Mouse (Mus musculus) lung, postnatal 0 days (tissue): ENCODE measurements around the gene Katnb1. TPM values are rescaled to one million over a fixed set of nuclear protein-coding genes. Genes with fewer than 3 reads are reported as not detected.

Experiments
- ATAC-seq: fragments of 200-750 bp; cut with Nextera tagmentation; 2 replicates; pipeline ENCODE4 v1.8.0; 2017; ENCODE audit warnings: moderate library complexity
- DNase-seq: peaks from one replicate; pipeline ENCODE4 v3.0.0-alpha.2; 2016; ENCODE audit warnings: low spot score
- H3K27ac ChIP-seq: fragments of 300-500 bp; sonication (generic); 2 replicates; pipeline ENCODE4 v1.5.1; 2014; ENCODE audit warnings: antibody characterized with exemption, mild to moderate bottlenecking, low read length, mixed read lengths
- H3K27me3 ChIP-seq: fragments of 300-500 bp; sonication (generic); replicated peaks from 2 replicates; pipeline ENCODE4 v1.6.1; 2014; ENCODE audit warnings: low read length, mixed read lengths; ENCODE audit not compliant: insufficient read depth
- H3K36me3 ChIP-seq: fragments of 300-500 bp; sonication (generic); 2 replicates; pipeline ENCODE4 v1.6.1; 2014; ENCODE audit warnings: low read length, mixed read lengths; ENCODE audit not compliant: insufficient read depth
- H3K4me1 ChIP-seq: fragments of 300-500 bp; sonication (generic); 2 replicates; pipeline ENCODE4 v1.6.1; 2014; ENCODE audit warnings: antibody characterized with exemption, low read depth, low read length, mixed read lengths; ENCODE audit not compliant: insufficient read depth
- H3K4me2 ChIP-seq: fragments of 300-500 bp; sonication (generic); replicated peaks from 2 replicates; pipeline ENCODE4 v1.6.1; 2014; ENCODE audit warnings: low read depth, mild to moderate bottlenecking, low read length, moderate library complexity, mixed read lengths
- H3K4me3 ChIP-seq: fragments of 300-500 bp; sonication (generic); 2 replicates; pipeline ENCODE4 v1.5.1; 2014; ENCODE audit warnings: low read depth, low read length
- H3K9ac ChIP-seq: fragments of 300-500 bp; sonication (generic); replicated peaks from 2 replicates; pipeline ENCODE4 v1.6.1; 2014; ENCODE audit warnings: low read depth, mild to moderate bottlenecking
- H3K9me3 ChIP-seq: fragments of 300-500 bp; sonication (generic); 2 replicates; pipeline ENCODE4 v1.6.1; 2016; ENCODE audit warnings: low read length, mixed read lengths
- CTCF ChIP-seq: IDR thresholded peaks from 2 replicates; pipeline ENCODE4 v1.5.1; 2016; ENCODE audit warnings: antibody characterized with exemption, mild to moderate bottlenecking
- EP300 ChIP-seq: IDR thresholded peaks from 2 replicates; pipeline ENCODE4 v1.6.1; 2016; ENCODE audit warnings: antibody characterized with exemption, mild to moderate bottlenecking, control low read depth
- WGBS: fragments of 180-500 bp; shearing (Covaris S2); extraction: QIAGEN DNeasy Blood & Tissue Kit; methylation state at CpG from one replicate; pipeline ENCODE4 v1.1.7; 2014; 5-methylcytosine and 5-hydroxymethylcytosine counted together
- polyA plus RNA-seq: library from polyadenylated mRNA; unstranded; fragments of >200 nt; fragmentation: Nextera tagmentation; extraction: Ambion mirVana; gene quantifications from 2 replicates; pipeline ENCODE4 v1.2.1, GENCODE M21; 2015

Gene Katnb1
- polyA plus RNA-seq, 1 experiment from 2014 or later = 10.8 TPM

DNA sequence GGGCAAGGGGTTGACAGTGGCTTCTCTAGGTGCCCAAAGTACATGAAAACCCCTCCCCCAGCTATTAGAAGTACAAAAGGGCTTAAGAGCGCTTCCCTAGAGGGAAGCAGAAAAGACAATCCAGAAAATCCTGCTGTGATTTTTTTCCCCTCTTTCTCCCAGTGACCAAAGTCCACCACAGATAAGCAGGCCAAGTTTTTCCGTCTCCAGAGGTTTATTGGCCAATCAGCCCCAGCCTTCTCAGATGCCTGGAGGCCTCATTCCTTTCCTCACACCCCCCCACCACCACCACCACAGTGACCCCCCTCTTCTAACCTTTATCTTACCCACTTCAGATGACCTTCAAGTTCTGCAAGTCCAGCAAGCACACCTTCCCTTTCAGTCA, 63.6 kb downstream of the Katnb1 start:
- no peak overlapping the region for H3K27ac ChIP-seq
- ATAC-seq = no peak
- 56% methylated on average over 2 of the region's 2 CpGs for WGBS
- no peaks in the 10 kb centered on the region for H3K27me3 ChIP-seq
- H3K9me3 ChIP-seq = no peaks in the 10 kb centered on the region
- H3K4me1 ChIP-seq = peaks cover 28% of the 10 kb centered on the region
- no peak overlapping the region for H3K4me3 ChIP-seq
- DNase-seq = no peak
- H3K4me2 ChIP-seq = no peak overlapping the region
- H3K36me3 ChIP-seq = no peaks in the 10 kb centered on the region
- no peak for TF ChIP-seq EP300
- H3K9ac ChIP-seq = no peak overlapping the region

DNA sequence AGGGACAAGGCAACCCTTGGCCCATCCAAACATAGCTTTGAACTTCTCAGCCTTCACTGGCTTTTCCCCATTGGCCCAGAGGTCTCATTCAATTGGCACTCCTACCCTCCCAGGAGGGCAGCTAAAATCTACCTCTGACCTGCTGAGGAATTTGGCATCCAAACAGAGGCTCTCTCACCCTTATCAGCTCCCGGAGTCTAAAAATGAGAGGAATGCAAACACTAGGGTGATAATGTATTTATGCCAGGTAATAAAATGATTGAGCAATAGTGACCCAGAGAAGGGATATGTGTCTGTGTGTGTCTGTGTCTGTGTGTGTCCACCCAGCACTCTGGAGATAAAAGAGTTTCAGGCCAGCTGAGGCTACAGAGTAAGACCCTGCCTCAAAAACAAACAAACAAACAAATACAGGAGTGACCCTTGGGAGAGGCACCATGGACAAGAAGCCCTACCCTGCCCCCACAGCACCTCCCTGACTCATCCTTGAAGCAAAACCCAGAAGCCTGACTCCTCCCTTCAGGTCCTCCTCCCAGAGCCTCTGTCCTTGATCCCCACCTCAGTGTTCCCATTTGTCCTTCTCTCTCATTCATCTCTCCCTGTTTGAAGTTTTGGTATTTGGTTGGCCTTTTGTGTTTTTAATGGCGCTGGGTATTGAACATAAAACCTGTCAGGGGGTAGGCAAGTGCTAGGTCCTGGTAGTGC, 65.2 kb downstream of the Katnb1 start:
- ATAC-seq (peak; percentile 13; the same call in 1 of the 2 replicates), DNase-seq (peak; percentile 72)
- no peaks in the 10 kb centered on the region for H3K36me3 ChIP-seq
- whole genome bisulfite sequencing = 44% methylated on average over 2 of the region's 2 CpGs
- H3K4me3 ChIP-seq = no peak overlapping the region
- H3K4me2 ChIP-seq = no peak overlapping the region
- no peak overlapping the region for H3K27ac ChIP-seq
- peaks cover 18% of the 10 kb centered on the region; the same call in 1 of the 2 replicates for H3K4me1 ChIP-seq
- TF ChIP-seq CTCF = no peak
- peak; percentile 86 for TF ChIP-seq EP300
- H3K9me3 ChIP-seq = no peaks in the 10 kb centered on the region
- no peaks in the 10 kb centered on the region for H3K27me3 ChIP-seq
- H3K9ac ChIP-seq = no peak overlapping the region

DNA sequence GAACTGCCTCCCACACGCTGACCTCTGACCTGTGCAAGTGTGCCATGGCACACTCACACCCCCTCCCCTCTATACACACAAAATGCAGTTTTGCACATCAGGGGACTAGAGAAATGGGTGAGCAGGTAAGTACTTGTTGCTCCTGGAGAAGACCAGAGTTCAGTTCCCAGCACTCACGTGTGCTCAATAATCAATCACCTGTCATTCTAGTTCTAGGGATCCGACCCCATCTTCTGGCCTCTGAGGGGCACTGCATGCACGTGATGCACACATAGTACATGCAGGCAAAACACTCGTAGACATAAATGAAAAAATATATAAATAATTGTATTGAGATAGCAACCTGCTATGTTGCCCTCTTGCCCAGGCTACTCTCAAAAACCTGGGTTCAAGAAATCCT, 65.9 kb downstream of the Katnb1 start:
- H3K27ac ChIP-seq = no peak overlapping the region
- no peaks in the 10 kb centered on the region for H3K9me3 ChIP-seq
- H3K4me3 ChIP-seq = no peak overlapping the region
- H3K9ac ChIP-seq = no peak overlapping the region
- no peaks in the 10 kb centered on the region for H3K27me3 ChIP-seq
- DNase-seq (no peak), ATAC-seq (no peak)
- H3K4me2 ChIP-seq = no peak overlapping the region
- WGBS = 88% methylated on average over 5 of the region's 5 CpGs
- no peaks in the 10 kb centered on the region for H3K36me3 ChIP-seq
- TF ChIP-seq CTCF (0 out of 2 replicates have a peak, but pooled peaks have one; percentile 6), EP300 (no peak)
- H3K4me1 ChIP-seq = peaks cover 11% of the 10 kb centered on the region; the same call in 1 of the 2 replicates

DNA sequence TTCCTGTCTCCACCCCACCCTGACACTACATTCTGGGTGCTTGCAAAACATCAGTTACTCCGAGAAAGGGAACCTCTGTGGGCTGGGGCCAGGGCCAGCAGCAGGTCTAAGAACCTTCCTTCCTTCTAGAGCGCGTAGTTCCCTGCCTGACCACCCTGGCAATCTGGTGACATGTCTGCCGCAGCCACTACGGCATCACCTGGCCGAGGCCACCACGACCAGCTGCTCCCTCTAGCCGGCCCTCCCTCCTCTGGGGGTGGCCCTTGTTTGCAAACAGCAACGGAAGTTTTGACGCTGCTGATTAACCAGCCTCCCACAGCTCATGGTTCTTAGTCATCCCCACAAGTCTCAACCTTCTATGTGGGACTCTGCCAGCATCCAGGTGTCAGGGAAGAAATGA, 68.4 kb downstream of the Katnb1 start:
- H3K9me3 ChIP-seq = no peaks in the 10 kb centered on the region
- ATAC-seq (no peak), DNase-seq (no peak)
- no peak overlapping the region for H3K9ac ChIP-seq
- no peak for TF ChIP-seq CTCF
- TF ChIP-seq EP300 = no peak
- H3K4me3 ChIP-seq = no peak overlapping the region
- H3K27ac ChIP-seq = no peak overlapping the region
- no peaks in the 10 kb centered on the region for H3K27me3 ChIP-seq
- 35% methylated on average over 10 of the region's 10 CpGs for WGBS
- H3K36me3 ChIP-seq = no peaks in the 10 kb centered on the region
- no peak overlapping the region for H3K4me2 ChIP-seq
- H3K4me1 ChIP-seq = no peaks in the 10 kb centered on the region

DNA sequence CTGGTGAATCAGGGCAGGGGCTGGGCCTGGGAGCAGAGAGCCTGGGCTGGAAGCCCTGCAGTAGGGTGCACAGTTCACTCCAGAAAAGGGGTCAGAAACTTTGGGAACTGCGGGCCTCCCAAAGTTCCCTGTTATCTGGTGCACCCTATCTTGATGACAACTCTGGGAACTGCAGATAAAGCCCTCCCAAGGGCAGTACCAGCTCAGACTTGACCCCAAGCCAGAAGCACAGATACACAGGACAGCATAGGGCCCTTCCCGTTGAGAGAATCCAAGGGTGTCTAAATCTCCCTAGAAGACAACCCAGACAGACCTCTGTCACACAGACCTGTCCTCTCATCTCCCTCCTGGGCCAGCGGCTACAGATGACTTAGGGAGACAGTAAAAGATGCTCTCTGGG, 69.6 kb downstream of the Katnb1 start:
- Histone ChIP-seq H3K36me3 (no peaks in the 10 kb centered on the region), H3K9ac (no peak overlapping the region), H3K27me3 (no peaks in the 10 kb centered on the region), H3K9me3 (no peaks in the 10 kb centered on the region), H3K4me2 (no peak overlapping the region), H3K4me3 (no peak overlapping the region), H3K4me1 (no peaks in the 10 kb centered on the region), H3K27ac (no peak overlapping the region)
- 80% methylated on average over 3 of the region's 3 CpGs for WGBS
- DNase-seq (no peak), ATAC-seq (no peak)
- TF ChIP-seq CTCF (no peak), EP300 (no peak)

Other genes starting within 250 kb of the Katnb1 start
- 47.1 and 51.4 TPM in 2 replicates for gene Coq9, start 242.9 kb upstream of the Katnb1 start, polyA plus RNA-seq
- 66.7 and 74.5 TPM in 2 replicates for gene Ciapin1, start 242.8 kb upstream of the Katnb1 start, polyA plus RNA-seq
- 98.4 and 103 TPM in 2 replicates for gene Polr2c, start 223.7 kb upstream of the Katnb1 start, polyA plus RNA-seq
- gene Dok4, start 204.9 kb upstream of the Katnb1 start, polyA plus RNA-seq = 42.7 and 47.5 TPM in 2 replicates
- gene Ccdc102a, start 163.1 kb upstream of the Katnb1 start, polyA plus RNA-seq = 14.6 and 17.2 TPM in 2 replicates
- gene Adgrg5, start 157.5 kb upstream of the Katnb1 start, polyA plus RNA-seq = 0.19 and 0.31 TPM in 2 replicates
- 33.9 and 39.0 TPM in 2 replicates for gene Adgrg1, start 106.4 kb upstream of the Katnb1 start, polyA plus RNA-seq
- 4.8 and 5.3 TPM in 2 replicates for gene Adgrg3, start 63.5 kb upstream of the Katnb1 start, polyA plus RNA-seq
- 3.1 and 3.9 TPM in 2 replicates for gene Drc7, start 26.1 kb upstream of the Katnb1 start, polyA plus RNA-seq
- 23.7 and 32.4 TPM in 2 replicates for gene Kifc3, start 121.6 kb downstream of the Katnb1 start, polyA plus RNA-seq
- 3.3 and 4.0 TPM in 2 replicates for gene Cngb1, start 225.4 kb downstream of the Katnb1 start, polyA plus RNA-seq
- gene Tepp, start 229.4 kb downstream of the Katnb1 start, polyA plus RNA-seq = 1.3 and 2.1 TPM in 2 replicates